Mouse (Mus musculus): Measurements from ENCODE around the gene Apba2. TPM values are rescaled to one million over a fixed set of nuclear protein-coding genes. Genes with fewer than 3 reads are reported as not detected.

Apba2 gene
- polyA plus RNA-seq, 1 experiment, result not detected

GRCm38 (mm10) chr7:64662506-64662905 is 161.0 kb downstream of the Apba2 start:
- Histone ChIP-seq H3K36me3 (ENCODE audit: control insufficient read depth, insufficient read depth) (no peaks in the 10 kb centered on the region), H3K4me3 (ENCODE audit: insufficient read depth, poor library complexity, severe bottlenecking) (no peak overlapping the region), H3K79me2 (ENCODE audit: control insufficient read depth, insufficient read depth) (no peaks in the 10 kb centered on the region), H3K79me3 (ENCODE audit: low read depth) (no peaks in the 10 kb centered on the region), H3ac (ENCODE audit: control insufficient read depth, insufficient read length, low read depth) (no peak overlapping the region), H3K27me3 (ENCODE audit: control insufficient read depth, insufficient read depth, insufficient read length) (no peaks in the 10 kb centered on the region)
- no peak for TF ChIP-seq USF1 (IDR thresholded peaks at IDR 0.05; ENCODE audit: low read depth)
- no peak for TF ChIP-seq MYOG (IDR thresholded peaks at IDR 0.05; ENCODE audit: control insufficient read depth, extremely low read depth, insufficient read length)
- no peak for TF ChIP-seq FOSL1 (IDR thresholded peaks at IDR 0.05; ENCODE audit: insufficient read depth, low read length, poor library complexity, severe bottlenecking)
- no peak for TF ChIP-seq CTCF (IDR thresholded peaks at IDR 0.05; ENCODE audit: control insufficient read depth, insufficient read depth, insufficient read length)
- no peak for TF ChIP-seq CEBPB (IDR thresholded peaks at IDR 0.05; ENCODE audit: low read depth)
- no peak for TF ChIP-seq MAX (IDR thresholded peaks at IDR 0.05)
- no peak for TF ChIP-seq MYOD1 (IDR thresholded peaks at IDR 0.05; ENCODE audit: control insufficient read depth, insufficient read length, low read depth)

- Histone ChIP-seq H3K4me3 (ENCODE audit: insufficient read depth, poor library complexity, severe bottlenecking) (no peak overlapping the region), H3K27me3 (ENCODE audit: control insufficient read depth, insufficient read depth, insufficient read length) (no peaks in the 10 kb centered on the region), H3ac (ENCODE audit: control insufficient read depth, insufficient read length, low read depth) (no peak overlapping the region), H3K79me2 (ENCODE audit: control insufficient read depth, insufficient read depth) (no peaks in the 10 kb centered on the region), H3K36me3 (ENCODE audit: control insufficient read depth, insufficient read depth) (no peaks in the 10 kb centered on the region), H3K79me3 (ENCODE audit: low read depth) (no peaks in the 10 kb centered on the region)
- TF ChIP-seq MYOD1 (IDR thresholded peaks at IDR 0.05; ENCODE audit: control insufficient read depth, insufficient read length, low read depth) (no peak), MYOG (IDR thresholded peaks at IDR 0.05; ENCODE audit: control insufficient read depth, extremely low read depth, insufficient read length) (no peak), MAX (IDR thresholded peaks at IDR 0.05) (no peak), CTCF (IDR thresholded peaks at IDR 0.05; ENCODE audit: control insufficient read depth, insufficient read depth, insufficient read length) (no peak), USF1 (IDR thresholded peaks at IDR 0.05; ENCODE audit: low read depth) (no peak), CEBPB (IDR thresholded peaks at IDR 0.05; ENCODE audit: low read depth) (no peak), FOSL1 (IDR thresholded peaks at IDR 0.05; ENCODE audit: insufficient read depth, low read length, poor library complexity, severe bottlenecking) (no peak)
Observed at GRCm38 (mm10) chr7:64663600-64663999, 162.1 kb downstream of the Apba2 start.

DNA sequence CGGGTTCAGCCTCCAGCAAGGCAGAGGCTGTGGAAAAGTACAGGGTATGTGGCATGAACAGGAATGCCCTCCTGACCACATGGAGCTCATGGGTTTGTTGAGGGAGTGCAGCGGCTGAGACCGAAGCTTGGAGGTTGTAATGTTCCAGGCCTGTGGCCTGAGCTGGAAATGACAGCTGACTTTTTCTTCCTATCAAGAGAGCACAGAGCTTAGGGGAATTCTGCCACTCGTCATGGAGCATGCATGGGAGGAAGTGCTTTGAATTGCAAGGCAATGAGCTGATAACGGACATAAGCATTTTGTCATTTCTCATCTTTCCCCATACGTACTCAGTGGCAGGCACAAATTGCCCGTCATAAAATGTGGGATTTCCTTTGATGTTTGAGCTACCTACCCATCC is 163.6 kb downstream of the Apba2 start:
- Histone ChIP-seq H3K27me3 (ENCODE audit: control insufficient read depth, insufficient read depth, insufficient read length) (no peaks in the 10 kb centered on the region), H3K4me3 (ENCODE audit: insufficient read depth, poor library complexity, severe bottlenecking) (no peak overlapping the region), H3K79me3 (ENCODE audit: low read depth) (no peaks in the 10 kb centered on the region), H3K79me2 (ENCODE audit: control insufficient read depth, insufficient read depth) (no peaks in the 10 kb centered on the region), H3ac (ENCODE audit: control insufficient read depth, insufficient read length, low read depth) (no peak overlapping the region), H3K36me3 (ENCODE audit: control insufficient read depth, insufficient read depth) (no peaks in the 10 kb centered on the region)
- TF ChIP-seq MYOD1 (IDR thresholded peaks at IDR 0.05; ENCODE audit: control insufficient read depth, insufficient read length, low read depth) (no peak), FOSL1 (IDR thresholded peaks at IDR 0.05; ENCODE audit: insufficient read depth, low read length, poor library complexity, severe bottlenecking) (no peak), USF1 (IDR thresholded peaks at IDR 0.05; ENCODE audit: low read depth) (no peak), CEBPB (IDR thresholded peaks at IDR 0.05; ENCODE audit: low read depth) (no peak), CTCF (IDR thresholded peaks at IDR 0.05; ENCODE audit: control insufficient read depth, insufficient read depth, insufficient read length) (no peak), MYOG (IDR thresholded peaks at IDR 0.05; ENCODE audit: control insufficient read depth, extremely low read depth, insufficient read length) (no peak)

DNA sequence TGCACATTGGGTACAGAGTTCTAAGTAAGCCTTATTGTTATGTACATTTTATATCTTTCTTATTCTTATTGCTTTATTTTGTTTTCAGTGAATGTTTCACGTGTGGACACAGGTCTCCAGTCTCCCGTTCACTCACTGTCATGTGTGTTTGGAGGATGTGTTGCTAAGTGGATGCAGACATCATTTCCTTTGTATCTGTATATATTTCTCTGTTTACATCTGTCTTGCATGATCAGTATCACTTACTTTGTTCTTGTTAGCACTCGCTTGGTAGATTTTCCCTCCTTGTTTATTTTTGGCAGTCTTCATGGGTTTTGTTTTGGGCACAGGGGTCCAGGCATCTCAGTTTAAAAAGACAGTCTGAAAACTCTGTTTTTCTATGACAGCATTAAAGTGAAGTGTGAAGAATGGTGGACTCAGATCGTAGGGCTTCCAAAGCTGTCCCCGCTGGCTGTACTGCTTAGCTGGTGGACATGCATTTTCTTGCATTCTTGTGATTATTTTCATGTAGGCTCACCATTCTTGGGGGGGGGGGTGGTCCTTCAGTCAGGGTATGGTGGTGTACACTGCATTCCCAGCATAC is 164.3 kb downstream of the Apba2 start:
- H3K79me3 ChIP-seq (ENCODE audit: low read depth), result no peaks in the 10 kb centered on the region
- H3ac ChIP-seq (ENCODE audit: control insufficient read depth, insufficient read length, low read depth), result no peak overlapping the region
- H3K27me3 ChIP-seq (ENCODE audit: control insufficient read depth, insufficient read depth, insufficient read length), result no peaks in the 10 kb centered on the region
- no peaks in the 10 kb centered on the region for H3K79me2 ChIP-seq (ENCODE audit: control insufficient read depth, insufficient read depth)
- no peaks in the 10 kb centered on the region for H3K36me3 ChIP-seq (ENCODE audit: control insufficient read depth, insufficient read depth)
- TF ChIP-seq USF1 (IDR thresholded peaks at IDR 0.05; ENCODE audit: low read depth), result no peak
- no peak for TF ChIP-seq FOSL1 (IDR thresholded peaks at IDR 0.05; ENCODE audit: insufficient read depth, low read length, poor library complexity, severe bottlenecking)
- no peak for TF ChIP-seq MYOD1 (IDR thresholded peaks at IDR 0.05; ENCODE audit: control insufficient read depth, insufficient read length, low read depth)
- TF ChIP-seq CEBPB (IDR thresholded peaks at IDR 0.05; ENCODE audit: low read depth), result no peak
- no peak for TF ChIP-seq MAX (IDR thresholded peaks at IDR 0.05)
- TF ChIP-seq CTCF (IDR thresholded peaks at IDR 0.05; ENCODE audit: control insufficient read depth, insufficient read depth, insufficient read length), result no peak
- no peak for TF ChIP-seq MYOG (IDR thresholded peaks at IDR 0.05; ENCODE audit: control insufficient read depth, extremely low read depth, insufficient read length)
- H3K4me3 ChIP-seq (ENCODE audit: insufficient read depth, poor library complexity, severe bottlenecking), result no peak overlapping the region

- TF ChIP-seq USF1 (IDR thresholded peaks at IDR 0.05; ENCODE audit: low read depth), result no peak
- TF ChIP-seq FOSL1 (IDR thresholded peaks at IDR 0.05; ENCODE audit: insufficient read depth, low read length, poor library complexity, severe bottlenecking), result no peak
- no peak for TF ChIP-seq CTCF (IDR thresholded peaks at IDR 0.05; ENCODE audit: control insufficient read depth, insufficient read depth, insufficient read length)
- TF ChIP-seq MYOG (IDR thresholded peaks at IDR 0.05; ENCODE audit: control insufficient read depth, extremely low read depth, insufficient read length), result no peak
- TF ChIP-seq MYOD1 (IDR thresholded peaks at IDR 0.05; ENCODE audit: control insufficient read depth, insufficient read length, low read depth), result no peak
- TF ChIP-seq MAX (IDR thresholded peaks at IDR 0.05), result no peak
- no peak for TF ChIP-seq CEBPB (IDR thresholded peaks at IDR 0.05; ENCODE audit: low read depth)
- Histone ChIP-seq H3K27me3 (ENCODE audit: control insufficient read depth, insufficient read depth, insufficient read length) (no peaks in the 10 kb centered on the region), H3K79me2 (ENCODE audit: control insufficient read depth, insufficient read depth) (no peaks in the 10 kb centered on the region), H3K79me3 (ENCODE audit: low read depth) (no peaks in the 10 kb centered on the region), H3ac (ENCODE audit: control insufficient read depth, insufficient read length, low read depth) (no peak overlapping the region), H3K4me3 (ENCODE audit: insufficient read depth, poor library complexity, severe bottlenecking) (no peak overlapping the region), H3K36me3 (ENCODE audit: control insufficient read depth, insufficient read depth) (no peaks in the 10 kb centered on the region)
Observed at GRCm38 (mm10) chr7:64667959-64668358, 166.5 kb downstream of the Apba2 start.
